Mouse (Mus musculus) kidney, adult 2 months (tissue): Measurements from ENCODE around the gene Klc2. TPM values are rescaled to one million over a fixed set of nuclear protein-coding genes. Genes with fewer than 3 reads are reported as not detected.

ENCODE experiments used
- DNase-seq: peaks from one replicate; pipeline ENCODE4 v3.0.0; 2021
- H3K27ac ChIP-seq: fragments of 200-500 bp; 2 replicates; pipeline ENCODE4 v1.5.1; 2012; ENCODE audit warnings: low read depth, low read length, control low read depth, inconsistent platforms; ENCODE audit not compliant: insufficient read depth
- H3K27me3 ChIP-seq: fragments of 200-500 bp; replicated peaks from 2 replicates; pipeline ENCODE4 v1.6.1; 2012; ENCODE audit warnings: mild to moderate bottlenecking, moderate library complexity, low read length, inconsistent platforms; ENCODE audit not compliant: control insufficient read depth, insufficient read depth
- H3K36me3 ChIP-seq: fragments of 200-500 bp; 2 replicates; pipeline ENCODE4 v1.6.1; 2012; ENCODE audit warnings: mild to moderate bottlenecking, moderate library complexity, low read length, inconsistent platforms; ENCODE audit not compliant: control insufficient read depth, insufficient read depth
- H3K4me1 ChIP-seq: fragments of 200-500 bp; 2 replicates; pipeline ENCODE4 v1.6.1; 2011; ENCODE audit warnings: low read length; ENCODE audit not compliant: control insufficient read depth, insufficient read depth
- H3K4me3 ChIP-seq: fragments of 200-500 bp; 2 replicates; pipeline ENCODE4 v1.5.1; 2011; ENCODE audit warnings: mild to moderate bottlenecking, low read depth, low read length, control low read depth; ENCODE audit not compliant: insufficient read depth
- CTCF ChIP-seq: fragments of 200-500 bp; conservative IDR thresholded peaks from 2 replicates; pipeline ENCODE4 v1.5.1; 2011; ENCODE audit warnings: low read depth, mild to moderate bottlenecking, control low read depth, low read length, moderate library complexity, mixed read lengths; ENCODE audit not compliant: insufficient read depth, insufficient read length
- POLR2A ChIP-seq: fragments of 200-500 bp; IDR thresholded peaks from one replicate; pipeline ENCODE4 v1.6.1; 2011; ENCODE audit warnings: low read depth, low read length, control low read depth
- WGBS: fragments of 180-500 bp; shearing (Covaris S2); methylation state at CpG from one replicate; pipeline ENCODE4 v1.1.7; 2018; 5-methylcytosine and 5-hydroxymethylcytosine counted together
- polyA plus RNA-seq: library from polyadenylated mRNA; depleted of rRNA; stranded (reverse); fragments of >200 nt; gene quantifications from 2 replicates; pipeline ENCODE4 v1.2.3, GENCODE M21; 2012; rRNA removed

Gene Klc2
- polyA plus RNA-seq, 1 experiment: 38.8 TPM

- Histone ChIP-seq H3K4me3 (no peak overlapping the region), H3K27me3 (no peaks in the 10 kb centered on the region), H3K27ac (no peak overlapping the region), H3K36me3 (no peaks in the 10 kb centered on the region), H3K4me1 (no peaks in the 10 kb centered on the region)
- TF ChIP-seq CTCF (no peak), POLR2A (no peak)
- no peak for DNase-seq
- 42% methylated on average over 16 of the region's 16 CpGs for WGBS
These were observed 60.2 kb downstream of the Klc2 start for GRCm38 (mm10) chr19:5057876-5058775.

Other genes with a start within 250 kb of the Klc2 start
- 0.61 and 13.4 TPM in 2 replicates for gene Actn3, start 240.7 kb downstream of the Klc2 start, polyA plus RNA-seq
- gene Zdhhc24, start 239.9 kb downstream of the Klc2 start, polyA plus RNA-seq: 19.8 and 26.9 TPM in 2 replicates
- gene Bbs1, start 211.9 kb downstream of the Klc2 start, polyA plus RNA-seq: 10.4 and 10.6 TPM in 2 replicates
- gene Dpp3, start 190.3 kb downstream of the Klc2 start, polyA plus RNA-seq: 73.8 and 84.4 TPM in 2 replicates
- 2.7 and 3.6 TPM in 2 replicates for gene Peli3, start 175.4 kb downstream of the Klc2 start, polyA plus RNA-seq
- gene Mrpl11, start 156.4 kb downstream of the Klc2 start, polyA plus RNA-seq: 47.6 and 55.2 TPM in 2 replicates
- 0.05 and 0.23 TPM in 2 replicates for gene Npas4, start 128.2 kb downstream of the Klc2 start, polyA plus RNA-seq
- gene Slc29a2, start 94.7 kb downstream of the Klc2 start, polyA plus RNA-seq: 14.2 and 14.4 TPM in 2 replicates
- 45.0 and 50.6 TPM in 2 replicates for gene B4gat1, start 79.7 kb downstream of the Klc2 start, polyA plus RNA-seq
- 0.46 and 0.66 TPM in 2 replicates for gene AC124502.3, start 79.7 kb downstream of the Klc2 start, polyA plus RNA-seq
- 36.5 and 38.7 TPM in 2 replicates for gene Brms1, start 77.2 kb downstream of the Klc2 start, polyA plus RNA-seq
- gene Rin1, start 68.1 kb downstream of the Klc2 start, polyA plus RNA-seq: 2.8 and 4.7 TPM in 2 replicates
- 10.7 and 10.8 TPM in 2 replicates for gene Cd248, start 50.5 kb downstream of the Klc2 start, polyA plus RNA-seq
- 4.9 and 5.6 TPM in 2 replicates for gene Tmem151a, start 33.0 kb downstream of the Klc2 start, polyA plus RNA-seq
- gene Yif1a, start 30.0 kb downstream of the Klc2 start, polyA plus RNA-seq: 258 and 297 TPM in 2 replicates
- 0.36 and 0.37 TPM in 2 replicates for gene Cnih2, start 20.0 kb downstream of the Klc2 start, polyA plus RNA-seq
- gene Rab1b, start 11.5 kb downstream of the Klc2 start, polyA plus RNA-seq: 246 and 280 TPM in 2 replicates
- 14.3 and 16.1 TPM in 2 replicates for gene Pacs1, start 154.6 kb upstream of the Klc2 start, polyA plus RNA-seq
- gene Sf3b2, start 176.9 kb upstream of the Klc2 start, polyA plus RNA-seq: 95.8 and 109 TPM in 2 replicates
- 0.28 and 0.43 TPM in 2 replicates for gene Gal3st3, start 179.8 kb upstream of the Klc2 start, polyA plus RNA-seq
- gene Catsper1, start 217.2 kb upstream of the Klc2 start, polyA plus RNA-seq: 0.08 TPM in 1 of 2 replicates, not detected in the other
- gene Cst6, start 231.0 kb upstream of the Klc2 start, polyA plus RNA-seq: 0.52 and 1.5 TPM in 2 replicates
- 17.8 and 22.0 TPM in 2 replicates for gene Eif1ad, start 248.2 kb upstream of the Klc2 start, polyA plus RNA-seq
- gene Banf1, start 248.6 kb upstream of the Klc2 start, polyA plus RNA-seq: 106 and 146 TPM in 2 replicates